Mouse (Mus musculus): Measurements from ENCODE around the gene Prrt1. TPM values are rescaled to one million over a fixed set of nuclear protein-coding genes. Genes with fewer than 3 reads are reported as not detected.

Gene Prrt1
- polyA plus RNA-seq, 1 experiment from 2014 or later, result 7.5 TPM

- WGBS, result 1% methylated on average over 64 of the region's 66 CpGs
- Histone ChIP-seq H3K27me3 (no peaks in the 10 kb centered on the region), H3K9ac (replicated peaks) (peak within 1 kb of the TSS; percentile 98), H3K4me3 (replicated peaks) (peak within 1 kb of the TSS; percentile 97), H3K36me3 (peaks cover 32% of the 10 kb centered on the region), H3K4me2 (replicated peaks) (peak within 1 kb of the TSS; percentile 91), H3K4me1 (replicated peaks) (peaks cover 31% of the 10 kb centered on the region), H3K27ac (peak within 1 kb of the TSS; percentile 86), H3K9me3 (no peaks in the 10 kb centered on the region)
- peak; percentile 96 for ATAC-seq
Observed at GRCm38 (mm10) chr17:34646906-34647787, 17.8 kb downstream of the Prrt1 start, which contains the start of gene Atf6b. Gene Atf6b, plus strand, starts transcription at chr17:34647146.

- H3K4me3 ChIP-seq (replicated peaks), result peak overlapping the region; percentile 97
- H3K9ac ChIP-seq (replicated peaks), result peak overlapping the region; percentile 98
- ATAC-seq, result no peak
Observed at GRCm38 (mm10) chr17:34648141-34648890, 19.0 kb downstream of the Prrt1 start.

GRCm38 (mm10) chr17:34649106-34649864, 20.0 kb downstream of the Prrt1 start:
- WGBS, result 93% methylated on average over 18 of the region's 18 CpGs
- no peaks in the 10 kb centered on the region for H3K27me3 ChIP-seq

More at GRCm38 (mm10) chr17:34648141-34648890, 19.0 kb downstream of the Prrt1 start:
- 86% methylated on average over 16 of the region's 16 CpGs for WGBS
- Histone ChIP-seq H3K27ac (no peak overlapping the region), H3K9me3 (no peaks in the 10 kb centered on the region), H3K4me1 (replicated peaks) (peaks cover 31% of the 10 kb centered on the region), H3K4me2 (replicated peaks) (peak overlapping the region; percentile 91), H3K27me3 (no peaks in the 10 kb centered on the region), H3K36me3 (peaks cover 43% of the 10 kb centered on the region)

GRCm38 (mm10) chr17:34650781-34651180, 21.4 kb downstream of the Prrt1 start:
- WGBS, result 90% methylated on average over 14 of the region's 14 CpGs
- no peaks in the 10 kb centered on the region for H3K9me3 ChIP-seq
- no peak overlapping the region for H3K4me3 ChIP-seq (replicated peaks)
- H3K36me3 ChIP-seq, result peaks cover 61% of the 10 kb centered on the region
- peaks cover 21% of the 10 kb centered on the region for H3K4me1 ChIP-seq (replicated peaks)
- no peak overlapping the region for H3K4me2 ChIP-seq (replicated peaks)
- no peak for ATAC-seq
- H3K27me3 ChIP-seq, result no peaks in the 10 kb centered on the region
- no peak overlapping the region for H3K9ac ChIP-seq (replicated peaks)
- H3K27ac ChIP-seq, result no peak overlapping the region

More at GRCm38 (mm10) chr17:34649106-34649864, 20.0 kb downstream of the Prrt1 start:
- Histone ChIP-seq H3K27ac (no peak overlapping the region), H3K4me1 (replicated peaks) (peaks cover 31% of the 10 kb centered on the region), H3K9me3 (no peaks in the 10 kb centered on the region), H3K36me3 (peaks cover 51% of the 10 kb centered on the region), H3K9ac (replicated peaks) (no peak overlapping the region), H3K4me2 (replicated peaks) (no peak overlapping the region), H3K4me3 (replicated peaks) (no peak overlapping the region)
- ATAC-seq, result no peak

GRCm38 (mm10) chr17:34651507-34652221, 22.3 kb downstream of the Prrt1 start:
- Histone ChIP-seq H3K27me3 (no peaks in the 10 kb centered on the region), H3K9ac (replicated peaks) (no peak overlapping the region), H3K36me3 (peaks cover 61% of the 10 kb centered on the region), H3K4me3 (replicated peaks) (no peak overlapping the region), H3K4me2 (replicated peaks) (no peak overlapping the region), H3K9me3 (no peaks in the 10 kb centered on the region), H3K27ac (no peak overlapping the region), H3K4me1 (replicated peaks) (peaks cover 13% of the 10 kb centered on the region)
- no peak for ATAC-seq
- WGBS, result 43% methylated on average over 19 of the region's 19 CpGs

GRCm38 (mm10) chr17:34652546-34652945, 23.2 kb downstream of the Prrt1 start:
- no peak overlapping the region for H3K4me2 ChIP-seq (replicated peaks)
- ATAC-seq, result no peak
- H3K9ac ChIP-seq (replicated peaks), result no peak overlapping the region
- H3K36me3 ChIP-seq, result peaks cover 61% of the 10 kb centered on the region
- peaks cover 12% of the 10 kb centered on the region for H3K4me1 ChIP-seq (replicated peaks)
- no peak overlapping the region for H3K27ac ChIP-seq
- H3K4me3 ChIP-seq (replicated peaks), result no peak overlapping the region
- no peaks in the 10 kb centered on the region for H3K27me3 ChIP-seq
- WGBS, result 91% methylated on average over 10 of the region's 10 CpGs
- no peaks in the 10 kb centered on the region for H3K9me3 ChIP-seq

- Histone ChIP-seq H3K27ac (no peak overlapping the region), H3K4me1 (replicated peaks) (peaks cover 7% of the 10 kb centered on the region), H3K36me3 (peaks cover 61% of the 10 kb centered on the region), H3K4me3 (replicated peaks) (no peak overlapping the region), H3K9me3 (no peaks in the 10 kb centered on the region), H3K9ac (replicated peaks) (no peak overlapping the region), H3K4me2 (replicated peaks) (no peak overlapping the region), H3K27me3 (no peaks in the 10 kb centered on the region)
- 94% methylated on average over 8 of the region's 8 CpGs for WGBS
- ATAC-seq, result no peak
Observed at GRCm38 (mm10) chr17:34652985-34653384, 23.7 kb downstream of the Prrt1 start.

GRCm38 (mm10) chr17:34653746-34654285, 24.5 kb downstream of the Prrt1 start:
- H3K36me3 ChIP-seq, result peaks cover 61% of the 10 kb centered on the region
- H3K9ac ChIP-seq (replicated peaks), result no peak overlapping the region
- no peaks in the 10 kb centered on the region; the same call in 1 of the 2 replicates for H3K4me1 ChIP-seq (replicated peaks)
- no peak overlapping the region for H3K4me2 ChIP-seq (replicated peaks)
- no peaks in the 10 kb centered on the region for H3K9me3 ChIP-seq
- ATAC-seq, result no peak
- 66% methylated on average over 9 of the region's 9 CpGs for WGBS
- H3K4me3 ChIP-seq (replicated peaks), result no peak overlapping the region
- H3K27me3 ChIP-seq, result no peaks in the 10 kb centered on the region
- H3K27ac ChIP-seq, result no peak overlapping the region

- ATAC-seq, result no peak
- peaks cover 56% of the 10 kb centered on the region for H3K36me3 ChIP-seq
- no peak overlapping the region for H3K27ac ChIP-seq
- H3K4me2 ChIP-seq (replicated peaks), result no peak overlapping the region
- 96% methylated on average over 13 of the region's 13 CpGs for WGBS
- H3K27me3 ChIP-seq, result peaks cover 5% of the 10 kb centered on the region
- no peaks in the 10 kb centered on the region for H3K9me3 ChIP-seq
- H3K4me1 ChIP-seq (replicated peaks), result no peaks in the 10 kb centered on the region; the same call in 1 of the 2 replicates
- no peak overlapping the region for H3K4me3 ChIP-seq (replicated peaks)
- no peak overlapping the region for H3K9ac ChIP-seq (replicated peaks)
Observed at GRCm38 (mm10) chr17:34654392-34654791, 25.1 kb downstream of the Prrt1 start.

- Histone ChIP-seq H3K4me2 (replicated peaks) (no peak overlapping the region), H3K4me1 (replicated peaks) (no peaks in the 10 kb centered on the region; the same call in 1 of the 2 replicates), H3K27ac (peak overlapping the region; percentile 4; the same call in 1 of the 2 replicates), H3K9me3 (no peaks in the 10 kb centered on the region), H3K27me3 (peaks cover 12% of the 10 kb centered on the region), H3K36me3 (peaks cover 49% of the 10 kb centered on the region), H3K9ac (replicated peaks) (no peak overlapping the region), H3K4me3 (replicated peaks) (no peak overlapping the region)
- 84% methylated on average over 7 of the region's 7 CpGs for WGBS
- ATAC-seq, result peak; percentile 2; the same call in 1 of the 2 replicates
Observed at GRCm38 (mm10) chr17:34655160-34655559, 25.8 kb downstream of the Prrt1 start.

GRCm38 (mm10) chr17:34655581-34655991, 26.3 kb downstream of the Prrt1 start:
- peak overlapping the region; percentile 4; the same call in 1 of the 2 replicates for H3K27ac ChIP-seq

More at GRCm38 (mm10) chr17:34655581-34655991, 26.3 kb downstream of the Prrt1 start:
- Histone ChIP-seq H3K9me3 (no peaks in the 10 kb centered on the region), H3K4me1 (replicated peaks) (no peaks in the 10 kb centered on the region; the same call in 1 of the 2 replicates), H3K4me3 (replicated peaks) (no peak overlapping the region), H3K36me3 (peaks cover 44% of the 10 kb centered on the region), H3K9ac (replicated peaks) (no peak overlapping the region), H3K4me2 (replicated peaks) (no peak overlapping the region), H3K27me3 (peaks cover 17% of the 10 kb centered on the region)
- 73% methylated on average over 4 of the region's 4 CpGs for WGBS
- peak; percentile 18; the same call in 1 of the 2 replicates for ATAC-seq

All from midbrain, embryonic 13.5 days (tissue).